Mouse (Mus musculus): Measurements from ENCODE around the gene Elovl6.

- TF ChIP-seq CTCF (IDR thresholded peaks at IDR 0.05; ENCODE audit: low read depth, low read length) (no peak), POLR2A (IDR thresholded peaks at IDR 0.05; ENCODE audit: borderline replicate concordance, low read depth, low read length) (no peak)
These were observed 154.0 kb downstream of the Elovl6 start for GRCm38 (mm10) chr3:129686196-129686595.
